Mouse (Mus musculus) hindbrain, embryonic 10.5 days (tissue): Measurements from ENCODE around the gene Cald1. TPM values are rescaled to one million over a fixed set of nuclear protein-coding genes. Genes with fewer than 3 reads are reported as not detected.

Experiments used
- DNase-seq: peaks from one replicate; pipeline ENCODE4 v3.0.0-alpha.2; 2017; ENCODE audit warnings: low spot score
- H3K27ac ChIP-seq: fragments of 300-500 bp; sonication (generic); 2 replicates; pipeline ENCODE4 v1.5.1; 2016; ENCODE audit warnings: mild to moderate bottlenecking, moderate library complexity
- H3K27me3 ChIP-seq: fragments of 300-500 bp; sonication (generic); 2 replicates; pipeline ENCODE4 v1.6.1; 2016; ENCODE audit warnings: mild to moderate bottlenecking; ENCODE audit not compliant: poor library complexity, insufficient read depth, severe bottlenecking
- H3K36me3 ChIP-seq: fragments of 300-500 bp; sonication (generic); 2 replicates; pipeline ENCODE4 v1.6.1; 2016; ENCODE audit warnings: mild to moderate bottlenecking, moderate library complexity
- H3K4me1 ChIP-seq: fragments of 300-500 bp; sonication (generic); replicated peaks from 2 replicates; pipeline ENCODE4 v1.6.1; 2016; ENCODE audit warnings: mild to moderate bottlenecking
- H3K4me3 ChIP-seq: fragments of 300-500 bp; sonication (generic); 2 replicates; pipeline ENCODE4 v1.5.1; 2016; ENCODE audit warnings: mild to moderate bottlenecking, moderate library complexity
- H3K9me3 ChIP-seq: fragments of 300-500 bp; sonication (generic); 2 replicates; pipeline ENCODE4 v1.6.1; 2016; ENCODE audit warnings: mild to moderate bottlenecking, moderate library complexity
- WGBS: fragments of 180-500 bp; shearing (Covaris S2); methylation state at CpG from one replicate; pipeline ENCODE4 v1.1.7; 2016; 5-methylcytosine and 5-hydroxymethylcytosine counted together
- polyA plus RNA-seq: library from polyadenylated mRNA; unstranded; fragments of >200 nt; fragmentation: Nextera tagmentation; extraction: Ambion mirVana; gene quantifications from 2 replicates; pipeline ENCODE4 v1.2.1, GENCODE M21; 2016

Cald1 gene
- polyA plus RNA-seq, 1 experiment from 2014 or later = 117 TPM

DNA sequence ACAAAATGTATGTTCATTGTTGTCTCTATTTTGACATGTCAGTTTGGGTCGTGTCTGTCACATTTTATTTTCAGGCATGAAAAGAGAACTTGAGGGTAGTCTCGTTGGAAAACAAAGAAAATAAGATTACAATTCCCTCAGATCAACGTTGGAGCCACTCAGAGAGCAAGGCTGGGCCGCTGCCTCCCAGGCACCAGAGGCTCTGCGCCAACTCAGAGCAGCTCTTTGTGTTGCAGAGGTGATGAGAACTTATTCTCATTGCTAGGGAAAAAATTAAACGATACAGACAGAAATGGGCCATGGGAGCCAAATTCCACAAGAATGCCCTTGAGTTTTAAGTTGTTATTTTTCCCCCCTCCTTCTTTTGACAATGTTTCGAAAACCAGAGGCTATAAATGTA, 25.0 kb downstream of the Cald1 start:
- H3K4me1 ChIP-seq = 0 out of 2 replicates have a peak, but pooled peaks cover 6% of the 10 kb centered on the region
- no peak overlapping the region for H3K4me3 ChIP-seq
- H3K27ac ChIP-seq = no peak overlapping the region
- H3K36me3 ChIP-seq = no peaks in the 10 kb centered on the region
- WGBS = 70% methylated on average over 7 of the region's 7 CpGs
- DNase-seq = no peak
- no peaks in the 10 kb centered on the region for H3K27me3 ChIP-seq
- no peaks in the 10 kb centered on the region for H3K9me3 ChIP-seq

DNA sequence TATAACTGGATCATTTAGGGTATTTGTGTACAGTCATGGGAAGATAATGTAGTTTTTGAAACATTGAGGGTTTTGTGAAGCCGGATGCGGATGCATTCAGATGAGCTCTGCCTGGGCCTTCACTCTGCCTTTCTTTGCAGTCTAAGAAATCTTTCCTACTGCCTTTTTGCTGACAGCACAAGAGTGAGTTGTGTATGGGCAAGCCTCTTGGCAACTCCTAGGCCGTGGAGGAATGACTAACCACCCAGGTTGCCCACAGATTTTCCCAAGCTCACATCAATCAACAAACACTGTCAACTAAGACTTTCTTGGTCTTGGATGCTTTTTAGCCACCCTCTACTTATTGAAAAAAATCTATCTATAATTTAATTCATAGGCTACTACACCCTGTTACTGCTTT, 26.2 kb downstream of the Cald1 start:
- 84% methylated on average over 3 of the region's 3 CpGs for WGBS

GRCm38 (mm10) chr6:34626586-34627245, 28.4 kb downstream of the Cald1 start:
- DNase-seq = no peak
- Histone ChIP-seq H3K27ac (no peak overlapping the region), H3K4me1 (0 out of 2 replicates have a peak, but pooled peaks cover 2% of the 10 kb centered on the region), H3K9me3 (no peaks in the 10 kb centered on the region), H3K36me3 (no peaks in the 10 kb centered on the region), H3K27me3 (no peaks in the 10 kb centered on the region), H3K4me3 (no peak overlapping the region)
- 90% methylated on average over 8 of the region's 8 CpGs for WGBS

More for the DNA sequence above, 26.2 kb downstream of the Cald1 start:
- Histone ChIP-seq H3K4me3 (no peak overlapping the region), H3K27ac (no peak overlapping the region), H3K9me3 (no peaks in the 10 kb centered on the region), H3K4me1 (0 out of 2 replicates have a peak, but pooled peaks cover 6% of the 10 kb centered on the region), H3K36me3 (no peaks in the 10 kb centered on the region), H3K27me3 (no peaks in the 10 kb centered on the region)
- DNase-seq = no peak

- WGBS = 74% methylated on average over 1 of the region's 1 CpGs
- no peak for DNase-seq
- H3K9me3 ChIP-seq = no peaks in the 10 kb centered on the region
- H3K36me3 ChIP-seq = no peaks in the 10 kb centered on the region
- no peaks in the 10 kb centered on the region for H3K4me1 ChIP-seq
- no peak overlapping the region for H3K4me3 ChIP-seq
- H3K27ac ChIP-seq = no peak overlapping the region
- H3K27me3 ChIP-seq = no peaks in the 10 kb centered on the region
These were observed 29.8 kb downstream of the Cald1 start for GRCm38 (mm10) chr6:34628131-34628530.

DNA sequence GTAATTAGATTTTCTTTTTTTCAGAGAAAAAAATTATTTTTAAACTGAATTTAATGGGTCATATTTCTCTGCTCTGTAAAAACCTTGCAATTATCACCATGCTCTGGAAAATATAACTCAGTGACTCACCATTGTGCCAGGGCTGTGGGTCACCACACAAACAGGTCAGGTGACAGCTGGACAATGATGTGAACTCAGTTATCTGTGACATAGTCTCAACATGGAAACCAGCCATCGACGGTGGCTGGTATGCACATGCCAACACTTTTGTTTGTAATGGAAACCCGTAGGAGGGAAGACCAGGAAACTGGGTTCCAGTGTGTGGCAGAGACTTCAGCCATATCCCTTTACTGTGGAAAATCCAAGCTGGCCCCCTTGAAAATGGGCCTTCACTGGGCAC, 35.5 kb downstream of the Cald1 start:
- 71% methylated on average over 3 of the region's 3 CpGs for WGBS
- no peaks in the 10 kb centered on the region for H3K36me3 ChIP-seq
- DNase-seq = no peak
- no peaks in the 10 kb centered on the region for H3K9me3 ChIP-seq
- no peaks in the 10 kb centered on the region for H3K27me3 ChIP-seq
- peaks cover 5% of the 10 kb centered on the region; the same call in 1 of the 2 replicates for H3K4me1 ChIP-seq
- H3K27ac ChIP-seq = no peak overlapping the region
- no peak overlapping the region for H3K4me3 ChIP-seq

DNA sequence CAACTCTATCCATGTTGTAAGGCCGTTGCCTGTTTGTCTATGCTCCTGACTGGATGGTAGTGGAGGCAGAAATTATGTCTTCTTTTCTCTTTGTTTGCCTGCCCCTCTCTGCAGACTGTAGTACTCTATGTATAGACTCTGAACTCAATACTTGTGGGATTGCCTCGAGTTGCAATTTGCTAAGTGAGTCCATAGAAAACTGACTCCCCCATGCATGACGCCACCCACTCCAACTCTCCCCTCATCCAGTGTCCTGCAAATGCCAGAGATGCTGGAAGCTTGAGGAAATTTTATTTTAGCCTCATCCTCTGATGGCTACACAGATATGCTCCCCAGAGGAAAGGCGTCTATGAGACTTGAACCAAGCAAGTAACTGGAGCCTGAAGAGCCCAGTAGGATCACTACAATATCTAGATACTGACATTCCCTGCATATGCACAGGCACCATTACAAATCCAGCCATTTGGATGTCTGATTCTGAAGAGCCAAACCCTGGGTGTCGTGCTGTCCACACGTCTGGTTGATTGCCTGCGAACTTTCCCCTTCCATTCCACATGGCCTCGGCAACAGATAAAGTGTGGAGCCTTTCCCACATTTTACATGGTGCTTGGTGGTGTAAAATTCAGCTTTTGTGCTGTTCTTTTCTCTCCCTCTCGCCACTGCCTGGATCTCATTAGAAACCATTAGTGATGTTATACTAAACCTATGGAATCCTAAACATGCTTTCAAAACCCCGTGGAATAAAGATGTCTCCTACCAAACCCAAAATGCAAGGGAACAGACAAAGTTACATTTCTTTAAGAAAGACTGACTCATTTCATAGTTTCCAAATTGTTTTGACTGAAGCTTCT, 39.5 kb downstream of the Cald1 start:
- Histone ChIP-seq H3K27ac (0 out of 2 replicates have a peak overlapping the region, but pooled peaks have one; percentile 35), H3K36me3 (no peaks in the 10 kb centered on the region), H3K4me1 (peaks cover 5% of the 10 kb centered on the region; the same call in 1 of the 2 replicates), H3K27me3 (no peaks in the 10 kb centered on the region), H3K9me3 (no peaks in the 10 kb centered on the region), H3K4me3 (no peak overlapping the region)
- DNase-seq = peak; percentile 13
- 64% methylated on average over 10 of the region's 10 CpGs for WGBS

DNA sequence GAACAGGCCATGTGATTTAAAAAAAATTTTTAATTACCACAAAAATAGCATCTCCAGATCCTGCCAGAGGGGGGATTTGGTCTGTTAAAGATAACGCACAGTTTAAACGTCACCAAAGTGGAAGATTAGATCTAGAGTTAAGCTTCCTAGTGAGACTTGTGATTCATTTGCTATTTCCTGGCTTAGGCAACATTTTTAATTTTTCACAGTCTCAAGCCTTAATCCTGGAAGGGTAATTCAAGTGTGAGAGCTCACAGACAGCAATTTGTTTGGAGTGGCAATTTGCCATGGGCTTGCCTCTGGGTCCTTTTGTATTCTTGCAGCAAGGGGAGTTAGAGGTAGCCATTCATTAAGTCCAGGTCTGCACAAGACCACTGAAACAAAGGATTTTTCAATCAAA, 40.4 kb downstream of the Cald1 start:
- no peak overlapping the region for H3K27ac ChIP-seq
- no peak for DNase-seq

GRCm38 (mm10) chr6:34640226-34640625, 41.9 kb downstream of the Cald1 start:
- Histone ChIP-seq H3K9me3 (no peaks in the 10 kb centered on the region), H3K4me3 (no peak overlapping the region), H3K27ac (no peak overlapping the region), H3K36me3 (no peaks in the 10 kb centered on the region), H3K4me1 (peaks cover 5% of the 10 kb centered on the region; the same call in 1 of the 2 replicates), H3K27me3 (no peaks in the 10 kb centered on the region)
- 89% methylated on average over 9 of the region's 9 CpGs for WGBS
- no peak for DNase-seq

More for the DNA sequence above, 40.4 kb downstream of the Cald1 start:
- H3K9me3 ChIP-seq = no peaks in the 10 kb centered on the region
- H3K4me1 ChIP-seq = peaks cover 5% of the 10 kb centered on the region; the same call in 1 of the 2 replicates
- H3K27me3 ChIP-seq = no peaks in the 10 kb centered on the region
- H3K36me3 ChIP-seq = no peaks in the 10 kb centered on the region
- WGBS = 64% methylated on average over 2 of the region's 2 CpGs
- H3K4me3 ChIP-seq = no peak overlapping the region

- Histone ChIP-seq H3K36me3 (no peaks in the 10 kb centered on the region), H3K27ac (no peak overlapping the region), H3K9me3 (no peaks in the 10 kb centered on the region), H3K27me3 (no peaks in the 10 kb centered on the region), H3K4me3 (no peak overlapping the region), H3K4me1 (peaks cover 5% of the 10 kb centered on the region; the same call in 1 of the 2 replicates)
- no peak for DNase-seq
These were observed 42.8 kb downstream of the Cald1 start for GRCm38 (mm10) chr6:34641081-34641480.

- peaks cover 5% of the 10 kb centered on the region; the same call in 1 of the 2 replicates for H3K4me1 ChIP-seq
- no peaks in the 10 kb centered on the region for H3K27me3 ChIP-seq
- WGBS = 92% methylated on average over 5 of the region's 5 CpGs
- no peak overlapping the region for H3K4me3 ChIP-seq
- H3K27ac ChIP-seq = no peak overlapping the region
- H3K36me3 ChIP-seq = no peaks in the 10 kb centered on the region
- H3K9me3 ChIP-seq = no peaks in the 10 kb centered on the region
- DNase-seq = no peak
These were observed 43.8 kb downstream of the Cald1 start for GRCm38 (mm10) chr6:34642075-34642547.

DNA sequence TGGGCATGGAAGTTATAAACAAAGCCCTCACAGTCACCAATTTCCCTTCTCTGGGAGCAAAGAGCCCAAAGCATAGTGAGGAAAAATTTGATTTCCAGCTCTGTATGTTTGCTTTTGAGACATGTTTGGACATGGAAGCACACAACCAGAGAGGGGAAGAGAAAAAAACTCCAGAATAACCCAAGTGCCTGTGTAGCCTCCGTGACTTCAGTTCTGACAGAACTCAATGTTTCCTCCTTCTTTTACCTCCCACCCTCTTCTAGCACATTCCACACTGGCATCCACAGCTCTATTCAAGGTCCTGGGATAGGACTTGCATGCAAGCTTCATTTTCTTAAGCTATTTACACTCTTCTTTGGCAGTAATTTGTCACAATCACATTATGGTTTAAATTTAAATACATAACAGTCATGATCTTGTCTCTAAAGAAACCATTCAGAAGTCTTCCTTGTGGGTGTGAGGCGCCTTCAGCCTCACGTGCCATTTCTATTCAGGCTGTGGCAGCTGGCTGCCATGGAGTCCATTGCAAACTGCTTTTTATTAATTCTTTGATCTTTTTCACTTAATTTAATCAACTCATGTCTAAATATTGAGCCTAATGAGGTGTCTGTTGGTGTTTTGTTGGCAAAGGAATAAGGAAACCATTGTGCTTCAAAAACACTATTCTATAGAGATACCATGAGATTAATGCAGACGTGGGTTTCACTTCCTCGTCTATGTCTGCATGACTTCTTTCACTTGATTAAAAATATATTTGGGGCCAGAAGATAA, 49.9 kb downstream of the Cald1 start:
- Histone ChIP-seq H3K4me3 (no peak overlapping the region), H3K9me3 (no peaks in the 10 kb centered on the region), H3K36me3 (no peaks in the 10 kb centered on the region), H3K4me1 (no peaks in the 10 kb centered on the region; the same call in 1 of the 2 replicates), H3K27me3 (no peaks in the 10 kb centered on the region), H3K27ac (no peak overlapping the region)
- no peak for DNase-seq
- 78% methylated on average over 5 of the region's 5 CpGs for WGBS

- Histone ChIP-seq H3K27ac (no peak overlapping the region), H3K9me3 (no peaks in the 10 kb centered on the region), H3K27me3 (no peaks in the 10 kb centered on the region), H3K4me3 (no peak overlapping the region), H3K4me1 (no peaks in the 10 kb centered on the region; the same call in 1 of the 2 replicates), H3K36me3 (no peaks in the 10 kb centered on the region)
- 69% methylated on average over 7 of the region's 7 CpGs for WGBS
- no peak for DNase-seq
These were observed 53.0 kb downstream of the Cald1 start for GRCm38 (mm10) chr6:34651298-34651697.
